ENCODE assay signal across 16 mouse cellular contexts in the genomic region with DNA sequence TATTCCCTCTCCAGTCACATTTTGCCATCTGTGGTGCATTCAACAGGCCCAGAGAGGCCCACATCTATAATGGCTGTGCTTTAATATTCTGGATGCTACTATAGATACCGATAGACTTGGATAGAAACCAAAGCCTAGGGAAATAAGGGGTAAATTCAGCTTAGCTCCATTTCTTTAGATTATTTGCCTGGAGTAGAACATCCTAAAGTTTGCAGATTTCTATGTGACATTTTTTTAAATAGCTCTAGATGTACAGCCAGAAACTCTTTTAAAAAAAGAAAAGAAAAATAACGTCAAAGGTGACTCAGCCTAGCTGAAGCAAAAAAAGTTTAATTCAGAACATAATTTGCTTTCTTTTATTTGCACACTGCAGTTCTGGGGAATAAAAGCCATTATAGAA.
"Had no signal": no experiment of that assay in that cellular context is flagged by ENCODE, and none has a peak within 500 bp of the region (broad histone marks: within the 10 kb centered on the region; RNA-seq: fewer than 3 reads in every experiment).

No protein-coding gene starts in this region.

- H3K4me2 ChIP-seq: neural tube, embryonic 13.5 days; neural tube, embryonic 15.5 days; stomach, embryonic 15.5 days had no signal

- H3K4me1 ChIP-seq: neural tube, embryonic 13.5 days; neural tube, embryonic 15.5 days; stomach, embryonic 15.5 days had no signal

- DNase-seq: retina, postnatal 1 day; right cerebral cortex, adult 18-20 months; right cerebral cortex, postnatal 14 days; right cerebral cortex, postnatal 25 days; right cerebral cortex, postnatal 4 days; spleen, adult 18-20 months; thymus, adult 18-20 months; thymus, adult 2 months; thymus, postnatal 14 days; thymus, postnatal 25 days; thymus, postnatal 36 days; thymus, postnatal 4 days had no signal

- H3K4me3 ChIP-seq: neural tube, embryonic 13.5 days; neural tube, embryonic 15.5 days; stomach, embryonic 15.5 days had no signal

- H3K9ac ChIP-seq: neural tube, embryonic 13.5 days; neural tube, embryonic 15.5 days; stomach, embryonic 15.5 days had no signal

- H3K27me3 ChIP-seq: neural tube, embryonic 13.5 days; neural tube, embryonic 15.5 days; stomach, embryonic 15.5 days had no signal

- H3K36me3 ChIP-seq: neural tube, embryonic 13.5 days; neural tube, embryonic 15.5 days; stomach, embryonic 15.5 days had no signal

- H3K9me3 ChIP-seq: neural tube, embryonic 13.5 days; neural tube, embryonic 15.5 days; stomach, embryonic 15.5 days had no signal

- H3K27ac ChIP-seq: neural tube, embryonic 13.5 days; neural tube, embryonic 15.5 days; stomach, embryonic 15.5 days; stomach, postnatal 0 days had no signal
